ENCODE assay signal across 8 mouse cellular contexts in the genomic region with DNA sequence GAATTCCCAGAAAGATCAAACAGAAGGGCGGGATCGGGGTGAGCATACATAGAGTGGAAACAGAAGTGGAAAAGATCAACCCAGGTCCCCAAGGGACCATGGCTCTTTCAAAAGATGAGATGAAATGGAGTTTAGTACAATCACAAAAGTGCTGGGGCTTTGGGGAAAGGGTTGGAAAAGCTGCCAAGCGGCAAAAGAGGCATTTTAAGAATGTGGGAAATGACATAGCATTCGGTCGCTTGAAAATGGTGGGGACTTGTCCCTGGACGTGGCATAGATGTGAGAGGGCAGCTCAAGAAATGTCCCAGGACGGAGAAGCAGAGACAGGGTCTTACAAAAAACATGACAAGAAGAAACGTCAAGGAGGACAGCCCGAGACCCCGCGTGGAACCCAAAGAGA. TPM values are rescaled to one million over a fixed set of nuclear protein-coding genes. Genes with fewer than 3 reads are reported as not detected.
DNase-seq lines count a peak whose midpoint lies in the region; ATAC-seq and TF ChIP-seq lines count a peak whose summit lies in the region.

No protein-coding gene starts in this region.

- peak overlapping the region; percentile 62 for H3K4me3 ChIP-seq in heart, embryonic 13.5 days
- H3K4me3 ChIP-seq in ES-Bruce4 (ENCODE audit: low read depth, low read length): peak overlapping the region; percentile 78
- H3K4me3 ChIP-seq in forebrain, embryonic 16.5 days (replicated peaks; ENCODE audit: low read length): peak overlapping the region; percentile 76
- H3K4me3 ChIP-seq in liver, postnatal 0 days (ENCODE audit: low read depth, low read length): peak overlapping the region; percentile 70

- TF ChIP-seq EP300 in ES-Bruce4 (IDR thresholded peaks at IDR 0.05; ENCODE audit: insufficient read depth, low read depth, low read length): no peak
- no peak for TF ChIP-seq EP300 in liver, postnatal 0 days (IDR thresholded peaks at IDR 0.05; ENCODE audit: low read depth)

- H3K9me3 ChIP-seq in heart, embryonic 13.5 days: no peaks in the 10 kb centered on the region
- H3K9me3 ChIP-seq in ES-Bruce4 (replicated peaks; ENCODE audit: control insufficient read depth, insufficient read depth, low read length, poor library complexity, severe bottlenecking): no peaks in the 10 kb centered on the region
- no peaks in the 10 kb centered on the region for H3K9me3 ChIP-seq in forebrain, embryonic 16.5 days (ENCODE audit: control insufficient read depth, low read length)
- H3K9me3 ChIP-seq in liver, postnatal 0 days (ENCODE audit: low read length): no peaks in the 10 kb centered on the region

- H3K9ac ChIP-seq in heart, embryonic 13.5 days: peak overlapping the region; percentile 82
- peak overlapping the region; percentile 26 for H3K9ac ChIP-seq in ES-Bruce4 (ENCODE audit: low read depth, poor library complexity, severe bottlenecking)
- H3K9ac ChIP-seq in forebrain, embryonic 16.5 days (replicated peaks; ENCODE audit: low read depth, low read length): peak overlapping the region; percentile 79
- peak overlapping the region; percentile 73 for H3K9ac ChIP-seq in liver, postnatal 0 days (replicated peaks)

- no peak for ATAC-seq in heart, embryonic 13.5 days (ENCODE audit: extremely low read depth, insufficient number of reproducible peaks, low FRiP score, low TSS enrichment)
- ATAC-seq in forebrain, embryonic 16.5 days: no peak
- no peak for ATAC-seq in liver, postnatal 0 days
- ATAC-seq in megakaryocyte progenitor cell, adult 5-6 weeks (replicated peaks; ENCODE audit: poor library complexity): no peak

- no peaks in the 10 kb centered on the region for H3K27me3 ChIP-seq in heart, embryonic 13.5 days (replicated peaks)
- no peaks in the 10 kb centered on the region for H3K27me3 ChIP-seq in ES-Bruce4 (ENCODE audit: control insufficient read depth, insufficient read depth, low read length, poor library complexity, severe bottlenecking)
- H3K27me3 ChIP-seq in forebrain, embryonic 16.5 days (replicated peaks; ENCODE audit: control insufficient read depth, insufficient read depth, low read length): no peaks in the 10 kb centered on the region
- H3K27me3 ChIP-seq in liver, postnatal 0 days (ENCODE audit: insufficient read depth, low read length): no peaks in the 10 kb centered on the region

- peaks cover 27% of the 10 kb centered on the region for H3K4me1 ChIP-seq in heart, embryonic 13.5 days
- H3K4me1 ChIP-seq in ES-Bruce4 (ENCODE audit: control insufficient read depth, insufficient read depth, low read length): no peaks in the 10 kb centered on the region
- H3K4me1 ChIP-seq in forebrain, embryonic 16.5 days (replicated peaks; ENCODE audit: control insufficient read depth, insufficient read depth, low read length): peaks cover 24% of the 10 kb centered on the region
- peaks cover 18% of the 10 kb centered on the region for H3K4me1 ChIP-seq in liver, postnatal 0 days (ENCODE audit: insufficient read depth)

- H3K27ac ChIP-seq in heart, embryonic 13.5 days (replicated peaks): peak overlapping the region; percentile 98
- peak overlapping the region; percentile 74; the same call in 1 of the 2 replicates for H3K27ac ChIP-seq in ES-Bruce4 (ENCODE audit: insufficient read depth, low read length)
- peak overlapping the region; percentile 98 for H3K27ac ChIP-seq in forebrain, embryonic 16.5 days (ENCODE audit: low read length)
- peak overlapping the region; percentile 98 for H3K27ac ChIP-seq in liver, postnatal 0 days (ENCODE audit: low read depth)

- TF ChIP-seq CTCF in ES-Bruce4 (IDR thresholded peaks at IDR 0.05; ENCODE audit: low read depth, low read length): no peak
- no peak for TF ChIP-seq CTCF in liver, postnatal 0 days (IDR thresholded peaks at IDR 0.05; ENCODE audit: low read depth)

- 6% methylated on average over 11 of the region's 11 CpGs for WGBS in heart, embryonic 13.5 days
- 11% methylated on average over 11 of the region's 11 CpGs for WGBS in forebrain, embryonic 16.5 days
- 6% methylated on average over 11 of the region's 11 CpGs for WGBS in liver, postnatal 0 days (ENCODE audit: insufficient replicate concordance)

- TF ChIP-seq POLR2A in ES-Bruce4 (IDR thresholded peaks at IDR 0.05; ENCODE audit: insufficient read depth, low read length): no peak

- H3K36me3 ChIP-seq in heart, embryonic 13.5 days: peaks cover 64% of the 10 kb centered on the region
- peaks cover 15% of the 10 kb centered on the region; the same call in 1 of the 2 replicates for H3K36me3 ChIP-seq in ES-Bruce4 (ENCODE audit: control insufficient read depth, insufficient read depth, low read length, poor library complexity, severe bottlenecking)
- peaks cover 15% of the 10 kb centered on the region; the same call in 1 of the 2 replicates for H3K36me3 ChIP-seq in forebrain, embryonic 16.5 days (ENCODE audit: control insufficient read depth, insufficient read depth)
- peaks cover 51% of the 10 kb centered on the region for H3K36me3 ChIP-seq in liver, postnatal 0 days (replicated peaks; ENCODE audit: insufficient read depth, low read length)

- H3K4me2 ChIP-seq in heart, embryonic 13.5 days: peak overlapping the region; percentile 72
- H3K4me2 ChIP-seq in forebrain, embryonic 16.5 days (ENCODE audit: low read length): peak overlapping the region; percentile 62
- peak overlapping the region; percentile 87 for H3K4me2 ChIP-seq in liver, postnatal 0 days (ENCODE audit: low read depth, low read length)

- no peak for DNase-seq in heart, postnatal 25 days (ENCODE audit: low spot score)
- DNase-seq in liver, postnatal 0 days: no peak
- DNase-seq in urinary bladder, postnatal 14 days (ENCODE audit: low spot score): no peak
- DNase-seq in layer of hippocampus, adult 18-20 months (ENCODE audit: low spot score in 2 of 2): no peak

- intact Hi-C loops in heart, postnatal 25 days (cut with DNase I): loop anchor here (5.0 kb wide), 1 partner anchor 67 kb away; a partner anchor contains a TSS

RNA-seq across cellular contexts. Expression of a gene that starts 0.5 kb away (rescaled TPM):
- 79.1 and 93.8 TPM in 2 replicates for polyA plus RNA-seq in heart, embryonic 13.5 days (2015; fragmentation: Nextera tagmentation; extraction: Ambion mirVana)
- total RNA-seq in heart, postnatal 25 days (2021): 10 to 100 TPM; 29.2 to 32.6 TPM
- polyA plus RNA-seq in ES-Bruce4 (2011; ENCODE audit: insufficient read depth, insufficient read length, low read depth, missing spikeins): 109 and 112 TPM in 2 replicates
- polyA plus RNA-seq in forebrain, embryonic 16.5 days (2015; fragmentation: Nextera tagmentation; extraction: Ambion mirVana): 104 and 116 TPM in 2 replicates
- 67.1 and 68.6 TPM in 2 replicates for polyA plus RNA-seq in liver, postnatal 0 days (2015; fragmentation: Nextera tagmentation; extraction: Ambion mirVana)
- total RNA-seq in megakaryocyte progenitor cell, adult 5-6 weeks (2015): 149 and 168 TPM in 2 replicates
- total RNA-seq in megakaryocyte progenitor cell, adult 5-6 weeks (2017): 229 and 256 TPM in 2 replicates
- total RNA-seq in layer of hippocampus, adult 18-20 months (2021): 10 to 100 TPM; 43.1 to 53.9 TPM

RNA-seq across cellular contexts. Expression of a gene that starts 0.9 kb away (rescaled TPM):
- 217 and 232 TPM in 2 replicates for polyA plus RNA-seq in heart, embryonic 13.5 days (2015; fragmentation: Nextera tagmentation; extraction: Ambion mirVana)
- 100 to 1,000 TPM; 722 to 748 TPM for total RNA-seq in heart, postnatal 25 days (2021)
- 56.4 and 66.9 TPM in 2 replicates for polyA plus RNA-seq in ES-Bruce4 (2011; ENCODE audit: insufficient read depth, insufficient read length, low read depth, missing spikeins)
- 244 and 272 TPM in 2 replicates for polyA plus RNA-seq in forebrain, embryonic 16.5 days (2015; fragmentation: Nextera tagmentation; extraction: Ambion mirVana)
- polyA plus RNA-seq in liver, postnatal 0 days (2015; fragmentation: Nextera tagmentation; extraction: Ambion mirVana): 371 and 389 TPM in 2 replicates
- 310 and 346 TPM in 2 replicates for total RNA-seq in megakaryocyte progenitor cell, adult 5-6 weeks (2015)
- total RNA-seq in megakaryocyte progenitor cell, adult 5-6 weeks (2017): 546 and 620 TPM in 2 replicates
- total RNA-seq in layer of hippocampus, adult 18-20 months (2021): 100 to 1,000 TPM; 383 to 385 TPM

RNA-seq across cellular contexts. Expression of a gene that starts 12.6 kb away (rescaled TPM):
- polyA plus RNA-seq in heart, embryonic 13.5 days (2015; fragmentation: Nextera tagmentation; extraction: Ambion mirVana): 30.4 and 33.0 TPM in 2 replicates
- total RNA-seq in heart, postnatal 25 days (2021): 100 to 1,000 TPM; 146 to 156 TPM
- 13.6 and 16.7 TPM in 2 replicates for polyA plus RNA-seq in ES-Bruce4 (2011; ENCODE audit: insufficient read depth, insufficient read length, low read depth, missing spikeins)
- polyA plus RNA-seq in forebrain, embryonic 16.5 days (2015; fragmentation: Nextera tagmentation; extraction: Ambion mirVana): 16.1 and 18.8 TPM in 2 replicates
- polyA plus RNA-seq in liver, postnatal 0 days (2015; fragmentation: Nextera tagmentation; extraction: Ambion mirVana): 7.7 and 8.2 TPM in 2 replicates
- total RNA-seq in megakaryocyte progenitor cell, adult 5-6 weeks (2015): 8.5 and 10.2 TPM in 2 replicates
- total RNA-seq in megakaryocyte progenitor cell, adult 5-6 weeks (2017): 23.9 and 27.5 TPM in 2 replicates
- total RNA-seq in layer of hippocampus, adult 18-20 months (2021): 10 to 100 TPM; 59.5 to 59.6 TPM

RNA-seq across cellular contexts. Expression of a gene that starts 16.2 kb away (rescaled TPM):
- polyA plus RNA-seq in heart, embryonic 13.5 days (2015; fragmentation: Nextera tagmentation; extraction: Ambion mirVana): 1.7 and 3.6 TPM in 2 replicates
- not detected for total RNA-seq in heart, postnatal 25 days (2021)
- polyA plus RNA-seq in ES-Bruce4 (2011; ENCODE audit: insufficient read depth, insufficient read length, low read depth, missing spikeins): 1.4 and 1.8 TPM in 2 replicates
- 0.37 and 0.89 TPM in 2 replicates for polyA plus RNA-seq in forebrain, embryonic 16.5 days (2015; fragmentation: Nextera tagmentation; extraction: Ambion mirVana)
- 0.81 TPM in 2 replicates for polyA plus RNA-seq in liver, postnatal 0 days (2015; fragmentation: Nextera tagmentation; extraction: Ambion mirVana)
- 1.3 and 2.1 TPM in 2 replicates for total RNA-seq in megakaryocyte progenitor cell, adult 5-6 weeks (2015)
- 0.67 and 0.98 TPM in 2 replicates for total RNA-seq in megakaryocyte progenitor cell, adult 5-6 weeks (2017)
- 10 to 100 TPM in 1 of 2 experiments, 1 to 10 TPM in 1; 8.2 to 12.6 TPM for total RNA-seq in layer of hippocampus, adult 18-20 months (2021)

RNA-seq across cellular contexts. Expression of a gene that starts 25.3 kb away (rescaled TPM):
- polyA plus RNA-seq in heart, embryonic 13.5 days (2015; fragmentation: Nextera tagmentation; extraction: Ambion mirVana): 0.18 and 0.44 TPM in 2 replicates
- under 1 TPM; 0.20 to 0.36 TPM for total RNA-seq in heart, postnatal 25 days (2021)
- 1.5 TPM in 1 of 2 replicates, not detected in the other for polyA plus RNA-seq in ES-Bruce4 (2011; ENCODE audit: insufficient read depth, insufficient read length, low read depth, missing spikeins)
- 2.1 and 3.3 TPM in 2 replicates for polyA plus RNA-seq in forebrain, embryonic 16.5 days (2015; fragmentation: Nextera tagmentation; extraction: Ambion mirVana)
- polyA plus RNA-seq in liver, postnatal 0 days (2015; fragmentation: Nextera tagmentation; extraction: Ambion mirVana): 0.06 and 0.09 TPM in 2 replicates
- total RNA-seq in megakaryocyte progenitor cell, adult 5-6 weeks (2015): not detected in 2 replicates
- not detected in 2 replicates for total RNA-seq in megakaryocyte progenitor cell, adult 5-6 weeks (2017)
- total RNA-seq in layer of hippocampus, adult 18-20 months (2021): 10 to 100 TPM; 15.4 to 17.0 TPM

Comparison
In these comparisons a context has a peak if more than half of its experiments do, and no peak if none do; other contexts are left out.
1. H3K9ac ChIP-seq: peak in every context shown above with its lines; median percentile 82 in heart, embryonic 13.5 days; 79 in forebrain, embryonic 16.5 days; 73 in liver, postnatal 0 days; 26 in ES-Bruce4.